Mouse (Mus musculus) stomach, embryonic 16.5 days (tissue): Measurements from ENCODE around the gene Mapk14. TPM values are rescaled to one million over a fixed set of nuclear protein-coding genes. Genes with fewer than 3 reads are reported as not detected.

ENCODE experiments used
- ATAC-seq: fragments of 200-750 bp; cut with Nextera tagmentation; 2 replicates; pipeline ENCODE4 v1.8.0; 2017; ENCODE audit warnings: moderate number of reproducible peaks, moderate TSS enrichment; ENCODE audit not compliant: insufficient read depth, low FRiP score
- H3K27ac ChIP-seq: fragments of 300-500 bp; sonication (generic); 2 replicates; pipeline ENCODE4 v1.5.1; 2014; ENCODE audit warnings: low read length
- H3K27me3 ChIP-seq: fragments of 300-500 bp; sonication (generic); 2 replicates; pipeline ENCODE4 v1.6.1; 2014; ENCODE audit warnings: low read length, control low read depth, mixed read lengths; ENCODE audit not compliant: control insufficient read depth, insufficient read depth
- H3K36me3 ChIP-seq: fragments of 300-500 bp; sonication (generic); 2 replicates; pipeline ENCODE4 v1.6.1; 2014; ENCODE audit warnings: low read length; ENCODE audit not compliant: control insufficient read depth, insufficient read depth
- H3K4me1 ChIP-seq: fragments of 300-500 bp; sonication (generic); 2 replicates; pipeline ENCODE4 v1.6.1; 2014; ENCODE audit warnings: low read length, control low read depth, mixed read lengths; ENCODE audit not compliant: control insufficient read depth, insufficient read depth
- H3K4me2 ChIP-seq: fragments of 300-500 bp; sonication (generic); 2 replicates; pipeline ENCODE4 v1.6.1; 2014; ENCODE audit warnings: low read depth, low read length, mixed read lengths
- H3K4me3 ChIP-seq: fragments of 300-500 bp; sonication (generic); replicated peaks from 2 replicates; pipeline ENCODE4 v1.5.1; 2014; ENCODE audit warnings: mild to moderate bottlenecking, low read length
- H3K9ac ChIP-seq: fragments of 300-500 bp; sonication (generic); 2 replicates; pipeline ENCODE4 v1.6.1; 2014; ENCODE audit warnings: low read length
- H3K9me3 ChIP-seq: fragments of 300-500 bp; sonication (generic); replicated peaks from 2 replicates; pipeline ENCODE4 v1.6.1; 2016; ENCODE audit warnings: low read length, control low read depth; ENCODE audit not compliant: control insufficient read depth
- WGBS: fragments of 180-500 bp; shearing (Covaris S2); extraction: QIAGEN DNeasy Blood & Tissue Kit; methylation state at CpG from one replicate; pipeline ENCODE4 v1.1.7; 2014; 5-methylcytosine and 5-hydroxymethylcytosine counted together
- polyA plus RNA-seq: library from polyadenylated mRNA; unstranded; fragments of >200 nt; fragmentation: Nextera tagmentation; extraction: Ambion mirVana; gene quantifications from 2 replicates; pipeline ENCODE4 v1.2.1, GENCODE M21; 2015

Gene Mapk14
- polyA plus RNA-seq, 1 experiment from 2014 or later, result 34.2 TPM

GRCm38 (mm10) chr17:28682311-28683084 lies 8.6 kb upstream of the Mapk14 start:
- H3K4me3 ChIP-seq, result no peak overlapping the region
- no peak overlapping the region; the same call in 1 of the 2 replicates for H3K4me2 ChIP-seq
- no peaks in the 10 kb centered on the region for H3K36me3 ChIP-seq
- WGBS, result 73% methylated on average over 13 of the region's 13 CpGs
- peak overlapping the region; percentile 21; the same call in 1 of the 2 replicates for H3K9ac ChIP-seq
- H3K4me1 ChIP-seq, result no peaks in the 10 kb centered on the region
- no peaks in the 10 kb centered on the region for H3K9me3 ChIP-seq
- H3K27ac ChIP-seq, result no peak overlapping the region
- no peak for ATAC-seq
- H3K27me3 ChIP-seq, result no peaks in the 10 kb centered on the region

- H3K9ac ChIP-seq, result no peak overlapping the region
- ATAC-seq, result no peak
- H3K4me2 ChIP-seq, result no peak overlapping the region
- H3K4me3 ChIP-seq, result no peak overlapping the region
- H3K4me1 ChIP-seq, result no peaks in the 10 kb centered on the region
- H3K9me3 ChIP-seq, result no peaks in the 10 kb centered on the region
- H3K27me3 ChIP-seq, result no peaks in the 10 kb centered on the region
- no peaks in the 10 kb centered on the region for H3K36me3 ChIP-seq
- no peak overlapping the region for H3K27ac ChIP-seq
- 69% methylated on average over 1 of the region's 1 CpGs for WGBS
These were observed 7.5 kb upstream of the Mapk14 start for GRCm38 (mm10) chr17:28683601-28684000.

GRCm38 (mm10) chr17:28684631-28685030 lies 6.5 kb upstream of the Mapk14 start:
- no peaks in the 10 kb centered on the region for H3K27me3 ChIP-seq
- ATAC-seq, result no peak
- H3K36me3 ChIP-seq, result no peaks in the 10 kb centered on the region
- no peak overlapping the region for H3K4me2 ChIP-seq
- no peak overlapping the region for H3K27ac ChIP-seq
- H3K9ac ChIP-seq, result no peak overlapping the region
- no peak overlapping the region for H3K4me3 ChIP-seq
- 0 out of 2 replicates have a peak, but pooled peaks cover 3% of the 10 kb centered on the region for H3K4me1 ChIP-seq
- no peaks in the 10 kb centered on the region for H3K9me3 ChIP-seq
- 82% methylated on average over 19 of the region's 19 CpGs for WGBS

GRCm38 (mm10) chr17:28687354-28687753 lies 3.8 kb upstream of the Mapk14 start:
- H3K4me3 ChIP-seq, result no peak overlapping the region
- no peak for ATAC-seq
- no peak overlapping the region for H3K9ac ChIP-seq
- 40% methylated on average over 4 of the region's 4 CpGs for WGBS
- H3K4me2 ChIP-seq, result no peak overlapping the region
- no peaks in the 10 kb centered on the region for H3K9me3 ChIP-seq
- no peaks in the 10 kb centered on the region for H3K27me3 ChIP-seq
- H3K27ac ChIP-seq, result no peak overlapping the region
- H3K36me3 ChIP-seq, result no peaks in the 10 kb centered on the region
- peaks cover 8% of the 10 kb centered on the region; the same call in 1 of the 2 replicates for H3K4me1 ChIP-seq

GRCm38 (mm10) chr17:28689586-28690283 lies 1.4 kb upstream of the Mapk14 start, which contains the start of gene Slc26a8:
Slc26a8 (minus strand) TSS chr17:28690233.
- no peak for ATAC-seq
- no peaks in the 10 kb centered on the region for H3K36me3 ChIP-seq
- peak within 1 kb of the TSS; percentile 90 for H3K4me3 ChIP-seq
- peaks cover 18% of the 10 kb centered on the region for H3K4me1 ChIP-seq
- H3K9me3 ChIP-seq, result no peaks in the 10 kb centered on the region
- H3K9ac ChIP-seq, result peak within 1 kb of the TSS; percentile 76
- no peaks in the 10 kb centered on the region for H3K27me3 ChIP-seq
- WGBS, result 9% methylated on average over 40 of the region's 40 CpGs
- H3K4me2 ChIP-seq, result peak within 1 kb of the TSS; percentile 79
- H3K27ac ChIP-seq, result peak within 1 kb of the TSS; percentile 90

- peak; percentile 30 for ATAC-seq
- no peaks in the 10 kb centered on the region for H3K36me3 ChIP-seq
- H3K4me1 ChIP-seq, result peaks cover 24% of the 10 kb centered on the region
- H3K4me3 ChIP-seq, result peak overlapping the region; percentile 90
- H3K27me3 ChIP-seq, result no peaks in the 10 kb centered on the region
- H3K9me3 ChIP-seq, result no peaks in the 10 kb centered on the region
- peak overlapping the region; percentile 85 for H3K9ac ChIP-seq
- under 1% methylated on average over 53 of the region's 53 CpGs for WGBS
- peak overlapping the region; percentile 95 for H3K27ac ChIP-seq
- peak overlapping the region; percentile 70 for H3K4me2 ChIP-seq
These were observed 685 bp downstream of the Mapk14 start for GRCm38 (mm10) chr17:28691687-28692340.

GRCm38 (mm10) chr17:28692341-28692710 lies 1.2 kb downstream of the Mapk14 start:
- under 1% methylated on average over 18 of the region's 18 CpGs for WGBS
- Histone ChIP-seq H3K4me2 (peak overlapping the region; percentile 70), H3K27ac (peak overlapping the region; percentile 95), H3K27me3 (no peaks in the 10 kb centered on the region), H3K4me3 (peak overlapping the region; percentile 90), H3K4me1 (peaks cover 29% of the 10 kb centered on the region), H3K9me3 (no peaks in the 10 kb centered on the region), H3K9ac (peak overlapping the region; percentile 85), H3K36me3 (no peaks in the 10 kb centered on the region)
- no peak for ATAC-seq

- ATAC-seq, result no peak
- peak overlapping the region; percentile 85; the same call in 1 of the 2 replicates for H3K9ac ChIP-seq
- peak overlapping the region; percentile 33; the same call in 1 of the 2 replicates for H3K27ac ChIP-seq
- peaks cover 37% of the 10 kb centered on the region for H3K4me1 ChIP-seq
- H3K9me3 ChIP-seq, result no peaks in the 10 kb centered on the region
- no peaks in the 10 kb centered on the region for H3K36me3 ChIP-seq
- H3K27me3 ChIP-seq, result no peaks in the 10 kb centered on the region
- peak overlapping the region; percentile 70 for H3K4me2 ChIP-seq
- peak overlapping the region; percentile 90 for H3K4me3 ChIP-seq
- WGBS, result 25% methylated on average over 3 of the region's 3 CpGs
These were observed 2.0 kb downstream of the Mapk14 start for GRCm38 (mm10) chr17:28693086-28693485.
